Mouse (Mus musculus): ENCODE results near the gene Sh2b3. TPM values are rescaled to one million over a fixed set of nuclear protein-coding genes. Genes with fewer than 3 reads are reported as not detected.

Gene Sh2b3
- total RNA-seq, 2 experiments from 2014 or later, result 31.8 to 33.6 TPM

DNA sequence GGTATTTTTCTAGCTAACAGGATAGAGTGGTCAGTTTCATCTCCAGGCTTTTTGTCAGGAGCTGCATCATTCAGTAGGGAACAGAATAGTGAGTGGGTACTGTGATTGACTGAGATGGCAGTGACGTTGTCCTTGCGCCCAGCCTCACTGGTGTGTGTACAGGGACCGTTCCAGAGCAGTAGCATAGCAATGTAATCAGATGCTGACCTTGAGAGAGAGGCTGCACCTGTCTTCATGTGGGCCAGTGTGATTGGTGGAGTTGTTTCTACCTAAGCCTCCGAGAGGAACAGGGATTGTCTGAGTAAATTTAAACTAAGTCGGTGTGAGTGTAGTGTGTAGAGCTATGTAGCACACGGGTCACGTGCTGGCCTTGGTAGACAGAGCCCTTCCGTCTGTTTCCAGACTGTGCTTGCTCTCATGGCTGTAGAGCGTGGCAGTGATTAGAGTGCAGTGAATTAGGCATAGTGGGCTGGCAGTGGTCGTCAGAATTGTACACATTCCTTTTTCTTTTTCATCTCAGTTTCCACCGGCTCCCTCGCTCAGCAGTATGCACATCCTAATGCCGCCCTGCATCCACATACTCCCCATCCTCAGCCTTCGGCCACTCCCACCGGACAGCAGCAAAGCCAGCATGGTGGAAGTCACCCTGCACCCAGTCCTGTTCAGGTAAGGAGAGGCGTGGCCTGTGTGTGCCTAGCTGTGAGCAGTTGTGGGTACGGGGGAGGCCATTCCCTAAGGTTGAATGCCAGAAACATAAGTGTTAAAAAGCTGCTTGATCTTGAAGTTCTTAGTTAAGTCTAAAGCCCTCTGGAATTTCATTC lies 26.9 kb downstream of the Sh2b3 start:
- DNase-seq, result no peak
- intact Hi-C loops (cut with DNase I), result no loop called here

DNA sequence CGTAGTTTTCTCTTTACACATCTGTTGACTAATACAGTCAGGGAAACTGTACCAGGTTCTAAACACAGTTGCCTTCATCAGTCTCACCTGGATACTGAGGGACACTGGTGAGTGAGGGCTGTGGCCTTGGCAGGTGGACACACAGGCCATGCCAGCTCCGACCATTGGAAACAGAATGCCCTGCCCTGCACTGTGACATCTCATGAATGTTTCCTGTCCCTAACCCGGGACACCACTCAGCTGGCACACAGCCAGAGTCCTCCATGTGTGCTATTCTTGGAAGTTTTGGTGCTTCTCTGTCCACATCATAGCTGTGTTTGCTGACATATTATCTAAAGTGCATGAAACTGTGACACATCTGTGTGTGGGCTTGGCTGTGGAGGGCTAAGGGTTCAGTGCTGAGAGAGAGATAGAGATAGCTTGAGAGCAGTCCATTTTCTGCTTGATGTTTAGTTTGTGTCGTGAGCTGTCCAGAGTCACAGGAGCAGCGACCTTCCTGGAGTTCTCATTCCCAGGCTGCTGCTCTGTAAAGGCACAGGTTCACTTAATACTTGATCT lies 27.7 kb downstream of the Sh2b3 start:
- intact Hi-C loops (cut with DNase I), result no loop called here
- peak; percentile 62 to 70 for DNase-seq

DNA sequence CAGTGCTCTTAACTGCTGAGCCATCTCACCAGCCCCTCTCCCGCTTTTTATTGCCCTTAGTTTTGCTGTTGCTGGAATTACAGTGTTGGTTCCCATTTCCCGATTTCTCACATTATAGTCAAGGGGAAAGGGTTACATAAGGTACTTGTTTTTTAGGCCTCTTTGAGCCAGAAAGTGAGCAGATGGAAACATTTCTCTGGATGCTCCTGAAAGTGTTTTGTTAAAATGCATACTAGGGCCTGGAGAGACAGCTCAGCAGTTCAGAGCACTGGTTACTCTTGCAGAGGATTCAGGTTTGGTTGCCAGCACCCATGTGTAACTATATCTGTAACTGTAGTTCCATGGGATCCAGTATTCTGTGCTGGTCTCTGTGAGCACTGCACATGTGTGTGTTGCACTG lies 29.2 kb downstream of the Sh2b3 start:
- intact Hi-C loops (cut with DNase I), result no loop called here

DNA sequence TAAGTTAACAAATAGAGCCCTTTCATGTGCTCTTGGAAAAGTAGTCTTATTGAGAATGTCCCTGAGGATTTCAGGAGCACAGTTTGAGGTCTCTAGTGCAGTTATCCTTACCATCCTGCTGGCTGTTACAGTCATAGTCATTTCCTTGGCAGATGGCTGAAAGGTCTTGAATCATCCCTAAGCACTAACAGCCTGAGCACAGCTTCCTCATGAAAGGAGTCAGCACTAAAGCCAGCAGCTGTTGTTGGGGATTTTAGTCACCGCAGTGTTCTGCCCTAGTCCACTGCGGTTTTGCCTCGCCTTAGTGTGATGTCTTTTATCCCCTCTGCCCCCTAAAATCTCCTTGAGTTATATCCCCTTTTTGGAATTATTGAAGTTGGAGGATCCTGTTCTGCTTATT lies 30.3 kb downstream of the Sh2b3 start:
- no peak for DNase-seq
- intact Hi-C loops (cut with DNase I), result no loop called here

More for the DNA sequence above, 29.2 kb downstream of the Sh2b3 start:
- DNase-seq, result no peak

DNA sequence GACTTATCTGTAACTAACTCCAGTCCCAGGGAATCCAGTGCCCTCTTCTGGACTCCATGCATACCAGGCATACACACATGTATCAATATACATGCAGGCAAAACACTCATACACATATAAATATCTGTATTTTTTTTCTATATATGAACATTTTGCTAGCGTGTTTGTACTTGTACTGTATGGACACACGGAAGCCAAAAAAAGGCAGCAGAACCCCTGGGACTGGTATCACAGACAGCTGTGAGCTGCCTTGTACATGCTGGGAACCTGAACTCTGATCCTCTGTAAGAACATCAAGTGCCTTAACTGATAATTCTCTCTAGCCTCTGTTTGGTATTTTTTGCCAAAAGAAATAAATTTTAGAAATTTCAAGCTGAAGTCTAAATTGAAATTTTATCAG lies 39.0 kb downstream of the Sh2b3 start:
- DNase-seq, result no peak
- intact Hi-C loops (cut with DNase I), result loop anchor here (10.0 kb wide), 1 partner anchor 46 kb away; the partner anchor contains the start of gene Pheta1

DNA sequence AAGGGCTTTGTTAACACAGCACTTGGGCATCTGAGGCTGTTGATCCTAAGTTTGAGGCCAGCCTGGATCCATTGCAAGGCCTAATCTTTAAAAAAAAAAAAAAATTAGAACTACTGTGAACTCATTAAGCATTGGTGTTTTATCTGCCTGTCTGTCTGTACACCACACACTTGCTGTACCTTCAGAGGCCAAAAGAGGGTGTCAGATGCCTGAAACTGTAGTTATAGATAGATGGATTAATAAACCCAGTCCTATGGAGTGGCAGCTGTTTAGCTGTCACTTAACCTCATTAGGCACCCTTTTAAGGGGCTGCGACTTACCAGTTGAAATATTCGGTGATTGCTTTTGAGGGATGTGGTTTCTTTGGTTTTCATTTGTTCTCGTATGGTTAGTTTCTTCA lies 41.6 kb downstream of the Sh2b3 start:
- intact Hi-C loops (cut with DNase I), result loop anchor here (10.0 kb wide), 1 partner anchor 49 kb away; the partner anchor contains the start of gene Pheta1
- no peak for DNase-seq

DNA sequence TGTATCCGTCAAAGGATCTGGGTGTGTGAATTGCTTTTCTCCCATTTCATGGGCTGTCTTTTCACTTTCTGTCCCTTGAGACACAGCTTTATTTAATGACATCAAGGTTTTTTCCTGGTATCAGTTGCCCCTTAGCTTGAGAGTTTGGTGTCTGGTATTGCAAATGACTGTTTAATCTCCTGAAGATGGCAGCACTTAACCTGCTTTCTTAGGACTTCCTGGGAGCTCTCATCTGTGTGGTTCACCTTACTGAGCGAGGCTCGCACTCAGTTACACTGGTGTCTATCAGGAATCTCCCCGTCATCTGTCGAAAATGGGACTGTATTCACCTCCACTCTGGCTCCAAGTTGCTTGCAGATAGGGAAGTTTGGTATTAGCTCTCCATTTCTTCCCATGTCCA lies 46.4 kb downstream of the Sh2b3 start:
- intact Hi-C loops (cut with DNase I), result loop anchor here (10.0 kb wide), 1 partner anchor 54 kb away; the partner anchor contains the start of gene Pheta1
- DNase-seq, result no peak

DNA sequence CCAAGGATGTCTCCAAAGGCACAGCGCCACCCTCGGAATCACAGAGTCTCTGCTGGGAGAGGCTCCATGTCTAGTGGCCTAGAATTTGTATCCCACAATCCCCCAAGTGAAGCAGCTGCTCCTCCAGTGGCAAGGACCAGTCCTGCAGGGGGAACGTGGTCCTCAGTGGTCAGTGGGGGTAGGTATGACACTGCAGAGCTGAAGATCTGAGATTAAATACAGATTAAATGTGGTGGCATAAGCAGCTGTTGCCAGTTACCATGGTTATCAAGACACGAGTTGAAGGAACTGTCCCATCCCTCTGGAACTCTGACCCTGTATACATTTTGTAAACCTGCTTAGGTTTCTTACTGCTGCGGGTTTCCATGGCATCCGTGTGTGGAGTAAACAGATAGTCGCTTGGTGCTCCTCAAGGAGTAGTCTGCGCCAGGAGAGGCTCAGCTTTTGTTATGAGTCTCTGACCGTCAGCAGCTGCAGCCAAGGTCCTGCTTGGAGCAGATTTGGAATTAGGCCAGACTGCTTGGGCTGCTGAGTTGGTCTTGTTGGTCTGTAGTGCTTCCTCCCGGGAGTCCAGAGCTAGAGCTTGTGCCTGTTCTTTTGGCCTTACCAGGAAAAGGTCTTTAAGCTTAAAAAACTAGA lies 53.5 kb downstream of the Sh2b3 start:
- DNase-seq, result peak; percentile 22 to 42
- intact Hi-C loops (cut with DNase I), result no loop called here

DNA sequence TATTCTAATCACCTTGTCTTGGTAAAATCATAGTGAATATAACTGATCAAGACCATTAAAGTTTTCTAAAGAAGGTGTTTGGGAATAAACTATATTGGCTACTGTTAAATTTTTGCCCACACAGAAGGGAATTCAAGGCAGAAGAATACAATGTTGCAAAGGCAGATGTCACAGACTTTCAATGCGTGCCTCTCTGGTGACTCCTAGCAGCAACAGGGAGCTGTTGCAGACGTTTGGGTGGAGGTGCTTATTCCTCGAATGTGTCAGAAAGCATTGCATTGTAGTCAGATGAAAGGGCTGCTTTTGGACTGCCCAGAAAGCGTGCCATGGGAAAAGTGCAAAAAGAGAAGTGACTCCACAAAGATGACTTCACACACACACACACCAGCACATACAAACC lies 55.0 kb downstream of the Sh2b3 start:
- intact Hi-C loops (cut with DNase I), result no loop called here
- no peak for DNase-seq

DNA sequence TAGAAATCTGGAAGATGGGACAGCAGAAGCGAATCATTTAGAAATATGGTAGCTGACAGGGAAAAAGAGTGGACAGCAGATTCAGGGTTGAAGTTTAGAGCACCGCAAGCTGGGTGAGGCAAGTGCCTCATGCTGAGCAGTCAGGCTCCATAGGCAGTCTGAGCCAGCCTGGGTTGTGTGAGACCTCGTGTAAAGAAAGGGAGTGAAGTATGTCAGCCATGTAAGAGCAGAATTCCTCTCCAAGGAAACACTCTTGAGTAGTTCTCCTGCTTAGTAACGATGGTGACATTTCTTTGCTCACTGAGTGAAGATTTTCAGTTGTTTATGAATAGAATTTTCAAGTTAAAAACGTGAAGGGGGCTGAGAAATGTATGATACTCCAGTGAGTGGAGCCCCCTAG lies 57.3 kb downstream of the Sh2b3 start:
- intact Hi-C loops (cut with DNase I), result no loop called here

DNA sequence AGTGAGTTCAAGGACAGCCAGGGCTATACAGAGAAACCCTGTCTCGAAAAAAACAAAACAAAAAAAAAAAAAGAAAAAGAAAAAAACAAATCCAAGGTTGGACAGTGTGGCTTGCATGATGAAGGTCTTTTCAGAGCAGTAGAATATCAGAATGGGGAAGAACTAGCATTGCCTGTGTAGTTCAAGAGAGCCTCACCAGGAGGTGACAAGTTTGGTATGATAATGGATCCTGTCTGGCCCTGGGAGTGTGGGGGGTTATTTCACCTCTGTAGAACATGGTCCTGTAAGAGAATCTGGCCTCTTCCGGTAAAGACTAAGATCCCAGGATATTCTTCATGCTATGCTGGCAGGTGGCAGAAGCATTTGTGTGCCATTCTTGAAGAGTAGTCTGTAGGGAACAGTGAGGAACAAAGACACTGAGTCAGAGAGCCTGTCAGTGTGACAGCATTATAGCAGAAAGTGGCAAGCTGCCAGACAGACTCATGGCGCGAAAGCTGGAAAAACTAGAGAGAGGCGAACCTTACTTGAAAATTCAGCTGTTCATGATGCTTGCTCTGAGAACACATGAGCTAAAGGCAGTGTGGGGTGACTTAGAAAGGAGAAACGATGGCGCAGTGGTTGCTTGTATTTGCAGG lies 58.8 kb downstream of the Sh2b3 start:
- no peak for DNase-seq
- intact Hi-C loops (cut with DNase I), result no loop called here

More for the DNA sequence above, 57.3 kb downstream of the Sh2b3 start:
- DNase-seq, result no peak

DNA sequence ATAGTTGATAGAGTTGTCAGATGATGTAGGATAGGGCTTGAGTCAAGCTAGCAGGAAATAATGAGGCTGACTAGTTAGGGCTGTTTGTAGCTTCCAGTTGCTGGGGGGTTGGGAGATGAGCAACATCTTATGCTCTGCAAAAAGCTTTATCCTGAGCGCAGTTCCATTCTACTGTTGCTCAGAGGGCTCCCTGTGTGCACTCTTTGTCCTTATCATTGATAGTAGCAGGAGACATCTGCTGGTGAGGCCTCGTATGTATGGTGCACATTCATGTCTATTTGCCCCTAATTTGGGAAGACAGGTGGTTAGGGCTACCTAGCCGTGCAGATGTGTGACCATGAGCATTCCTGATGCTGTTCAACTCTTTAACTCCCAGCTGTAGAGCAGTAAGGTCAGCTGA lies 65.8 kb downstream of the Sh2b3 start:
- DNase-seq, result no peak
- intact Hi-C loops (cut with DNase I), result no loop called here

DNA sequence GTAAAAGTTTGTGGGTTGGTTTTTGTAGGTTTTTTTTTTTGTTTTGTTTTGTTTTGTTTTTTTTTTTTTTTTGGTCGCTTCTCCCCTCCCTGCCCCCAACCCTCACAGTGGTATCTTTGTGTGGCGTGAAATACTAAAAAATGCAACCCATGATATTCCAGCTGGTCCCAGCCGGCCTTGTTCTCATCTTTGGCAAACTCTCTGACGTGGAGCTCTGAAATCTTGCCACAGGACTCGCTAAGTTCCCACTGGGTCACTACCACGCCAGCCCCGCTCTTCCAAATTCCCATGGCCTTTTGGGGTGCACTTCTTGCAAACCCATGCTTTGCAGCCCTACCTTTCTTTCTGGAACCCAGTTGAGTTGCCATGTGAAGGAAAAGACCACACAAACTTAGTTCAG lies 67.6 kb downstream of the Sh2b3 start:
- intact Hi-C loops (cut with DNase I), result no loop called here
- DNase-seq, result peak; percentile 42 to 58

DNA sequence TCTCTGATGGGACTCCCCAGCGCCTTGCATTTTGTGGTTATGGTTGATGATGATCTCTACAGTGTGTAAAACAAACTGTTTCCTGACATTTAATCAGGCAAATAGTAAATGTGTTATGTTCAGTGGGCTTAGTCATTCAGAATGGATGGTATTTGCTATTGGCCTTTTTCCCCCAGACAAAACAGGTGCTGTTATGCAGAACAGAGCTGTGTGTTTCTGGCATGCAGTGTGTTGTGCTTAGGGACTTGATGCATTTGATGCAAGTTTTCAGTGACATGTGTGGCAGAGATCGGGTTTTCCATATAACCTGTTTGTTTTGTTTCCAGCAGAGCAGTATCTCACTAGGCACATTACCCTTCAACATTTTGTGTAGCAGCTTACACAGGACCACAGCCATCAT lies 69.9 kb downstream of the Sh2b3 start:
- intact Hi-C loops (cut with DNase I), result no loop called here
- no peak for DNase-seq

DNA sequence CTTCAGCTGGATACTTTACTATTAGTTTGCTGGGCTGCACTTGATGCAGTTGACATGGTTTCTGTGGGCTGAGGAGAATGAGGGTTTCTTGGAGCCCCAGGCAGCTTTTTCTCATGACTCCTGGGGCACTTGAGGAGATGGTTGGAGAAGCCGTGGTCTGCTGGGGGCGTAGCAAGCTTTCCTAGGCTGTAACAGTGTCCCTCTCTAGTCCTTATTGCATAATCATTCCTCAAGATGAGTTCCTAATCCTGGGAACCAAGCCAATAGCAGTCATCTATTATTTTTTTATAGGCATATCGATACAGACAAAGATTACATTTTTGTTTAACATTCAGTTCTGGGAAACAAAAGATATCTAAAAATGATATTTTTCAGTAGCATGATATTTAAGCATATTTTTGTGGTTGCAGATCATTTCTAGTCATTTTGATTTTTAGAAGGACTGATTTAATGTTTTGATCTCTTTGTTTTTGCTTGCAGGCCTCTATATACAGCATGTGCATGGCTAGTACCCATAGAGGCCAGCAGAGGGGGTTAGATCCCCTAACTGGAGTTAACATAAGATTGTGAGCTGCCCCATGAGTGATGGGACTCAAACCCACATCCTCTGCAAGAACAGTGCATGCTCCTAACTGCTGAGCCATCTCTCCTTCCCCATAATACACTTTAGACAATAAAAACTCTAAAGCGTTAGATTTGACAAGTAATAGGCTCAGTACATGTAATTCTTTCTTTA lies 71.2 kb downstream of the Sh2b3 start:
- DNase-seq, result no peak
- intact Hi-C loops (cut with DNase I), result no loop called here

Small RNAs within 50 kb of the gene (microRNA-seq; reads per million reads assigned to microRNA genes)
- 1.3 to 3.7 reads per million in 2 experiments for gene Mir7031

Other genes with a start within 250 kb of the Sh2b3 start
- gene Aldh2, start 243.8 kb downstream of the Sh2b3 start, total RNA-seq (2021), result 100 to 1,000 TPM; 133 to 162 TPM
- 10 to 100 TPM; 39.8 to 41.0 TPM for gene Acad12, start 218.7 kb downstream of the Sh2b3 start, total RNA-seq (2021)
- 10 to 100 TPM; 14.0 to 15.4 TPM for gene Acad10, start 177.1 kb downstream of the Sh2b3 start, total RNA-seq (2021)
- gene Brap, start 177.1 kb downstream of the Sh2b3 start, total RNA-seq (2021), result 10 to 100 TPM; 26.7 to 27.6 TPM
- 100 to 1,000 TPM; 155 to 169 TPM for gene Atxn2, start 126.3 kb downstream of the Sh2b3 start, total RNA-seq (2021)
- gene Pheta1, start 11.3 kb upstream of the Sh2b3 start, total RNA-seq (2021), result 10 to 100 TPM; 13.2 to 13.6 TPM
- 10 to 100 TPM; 24.8 to 27.0 TPM for gene Cux2, start 212.5 kb upstream of the Sh2b3 start, total RNA-seq (2021)

Measured in heart, postnatal 14 days (tissue).